Mouse (Mus musculus): ENCODE data around the gene Palm2. TPM values are rescaled to one million over a fixed set of nuclear protein-coding genes. Genes with fewer than 3 reads are reported as not detected.

Palm2 gene
- total RNA-seq, 2 experiments from 2014 or later = 48.6 to 57.0 TPM

GRCm38 (mm10) chr4:57612716-57613115 is 178.7 kb downstream of the Palm2 start:
- DNase-seq (ENCODE audit: low spot score in 2 of 2) = no peak

DNA sequence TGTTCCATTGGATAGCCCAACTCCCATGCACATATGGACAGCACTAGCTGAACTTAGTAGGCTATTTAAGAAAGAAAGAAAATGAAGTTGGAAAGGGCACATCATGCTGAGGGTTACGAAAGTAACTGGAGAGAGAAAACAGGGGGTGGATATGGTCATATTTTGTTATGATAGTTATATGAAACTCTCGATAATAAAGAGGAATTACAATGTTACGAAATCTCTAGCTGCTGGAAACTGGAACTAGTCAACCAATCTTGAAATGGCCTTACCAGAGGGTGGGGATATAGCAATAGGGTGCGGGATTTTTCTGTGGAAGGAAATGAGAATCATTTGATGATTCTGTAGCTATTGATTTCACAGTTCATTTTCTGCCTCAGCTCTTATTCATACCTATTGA is 180.6 kb downstream of the Palm2 start:
- no peak for DNase-seq (ENCODE audit: low spot score in 2 of 2)

GRCm38 (mm10) chr4:57618743-57619142 is 184.7 kb downstream of the Palm2 start:
- DNase-seq (ENCODE audit: low spot score in 2 of 2) = no peak

DNA sequence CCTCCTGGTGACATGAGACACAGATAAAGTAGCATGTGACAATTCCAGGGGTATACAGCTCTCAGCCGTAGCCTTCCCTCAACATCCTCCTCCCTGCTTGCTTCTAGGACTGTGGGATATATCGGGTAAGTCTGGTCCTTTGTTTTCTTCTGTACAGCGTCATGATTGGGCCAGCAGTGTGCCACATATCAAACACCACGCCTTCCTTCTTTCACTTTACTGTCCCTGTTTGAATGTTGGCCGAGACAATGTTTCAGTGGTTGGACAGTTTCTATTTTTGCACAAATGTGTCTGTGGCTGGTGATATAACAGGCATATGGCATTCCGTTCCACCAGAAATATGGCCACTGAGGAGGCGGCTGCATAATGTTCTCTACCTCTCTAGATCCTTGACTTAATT is 188.8 kb downstream of the Palm2 start:
- no peak for DNase-seq (ENCODE audit: low spot score in 2 of 2)

GRCm38 (mm10) chr4:57624819-57625218 is 190.8 kb downstream of the Palm2 start:
- DNase-seq (ENCODE audit: low spot score in 2 of 2) = no peak

GRCm38 (mm10) chr4:57625306-57625705 is 191.3 kb downstream of the Palm2 start:
- DNase-seq (ENCODE audit: low spot score in 2 of 2) = no peak

- no peak for DNase-seq (ENCODE audit: low spot score in 2 of 2)
Observed at GRCm38 (mm10) chr4:57625756-57626155, 191.7 kb downstream of the Palm2 start.

DNA sequence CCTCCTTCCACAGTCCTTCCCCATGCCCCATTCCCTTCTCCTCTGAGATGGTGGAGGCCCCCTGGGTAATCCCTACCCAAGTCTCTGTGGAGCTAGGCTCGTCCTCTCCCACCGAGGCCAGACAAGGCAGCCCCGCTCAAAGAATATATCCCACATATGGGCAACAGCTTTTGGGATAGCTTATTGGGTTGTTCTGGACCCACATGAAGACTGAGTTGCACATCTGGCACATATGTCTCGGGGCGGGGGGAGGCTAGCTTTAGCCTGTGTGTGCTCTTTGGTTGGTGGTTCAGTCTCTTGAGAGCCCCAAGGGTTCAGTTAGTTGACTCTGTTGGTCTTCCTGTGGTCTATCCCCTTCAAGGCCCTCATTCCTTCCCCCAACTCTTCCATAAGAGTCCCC is 192.9 kb downstream of the Palm2 start:
- DNase-seq (ENCODE audit: low spot score in 2 of 2) = no peak

DNA sequence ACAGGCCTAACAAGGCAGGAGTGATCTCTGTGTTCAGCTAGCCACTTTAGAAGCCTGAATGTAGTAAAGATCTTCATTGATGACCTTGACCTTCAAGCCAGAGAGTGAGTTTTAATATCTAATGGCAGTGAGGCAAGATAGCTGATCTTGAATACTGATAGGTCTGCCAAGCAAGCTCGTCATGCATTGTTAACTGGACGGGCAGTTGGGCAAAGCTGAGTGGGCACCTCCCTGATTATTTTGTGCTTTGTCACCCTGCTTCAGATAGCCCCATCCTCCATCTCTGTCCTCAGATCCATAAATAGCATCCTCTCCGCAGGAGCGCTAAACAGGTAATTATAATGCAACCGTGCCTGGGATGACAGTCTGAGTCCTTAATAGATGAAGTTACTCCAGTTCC is 198.3 kb downstream of the Palm2 start:
- no peak for DNase-seq (ENCODE audit: low spot score in 2 of 2)

DNA sequence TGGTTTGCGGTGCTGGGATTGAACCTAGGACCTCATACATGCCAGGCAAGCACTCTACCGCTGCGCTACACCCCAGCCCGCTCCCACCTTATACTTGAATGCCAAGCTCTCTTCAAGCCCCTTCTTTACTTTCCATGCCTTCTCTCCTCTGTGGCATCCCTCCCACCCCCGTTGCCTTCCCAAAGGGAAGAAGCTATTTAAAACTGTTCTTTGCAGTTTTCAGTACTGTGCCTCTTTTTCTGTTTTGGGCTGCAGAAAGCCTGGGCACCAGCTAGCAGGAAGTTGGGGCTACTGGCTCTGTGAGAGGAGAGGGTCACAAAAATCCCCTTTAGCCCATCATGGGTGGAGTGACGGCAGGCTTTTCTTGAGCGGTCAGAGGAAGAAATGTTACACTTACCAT is 199.0 kb downstream of the Palm2 start:
- DNase-seq (ENCODE audit: low spot score in 2 of 2) = no peak

GRCm38 (mm10) chr4:57634956-57635355 is 200.9 kb downstream of the Palm2 start:
- no peak for DNase-seq (ENCODE audit: low spot score in 2 of 2)

DNA sequence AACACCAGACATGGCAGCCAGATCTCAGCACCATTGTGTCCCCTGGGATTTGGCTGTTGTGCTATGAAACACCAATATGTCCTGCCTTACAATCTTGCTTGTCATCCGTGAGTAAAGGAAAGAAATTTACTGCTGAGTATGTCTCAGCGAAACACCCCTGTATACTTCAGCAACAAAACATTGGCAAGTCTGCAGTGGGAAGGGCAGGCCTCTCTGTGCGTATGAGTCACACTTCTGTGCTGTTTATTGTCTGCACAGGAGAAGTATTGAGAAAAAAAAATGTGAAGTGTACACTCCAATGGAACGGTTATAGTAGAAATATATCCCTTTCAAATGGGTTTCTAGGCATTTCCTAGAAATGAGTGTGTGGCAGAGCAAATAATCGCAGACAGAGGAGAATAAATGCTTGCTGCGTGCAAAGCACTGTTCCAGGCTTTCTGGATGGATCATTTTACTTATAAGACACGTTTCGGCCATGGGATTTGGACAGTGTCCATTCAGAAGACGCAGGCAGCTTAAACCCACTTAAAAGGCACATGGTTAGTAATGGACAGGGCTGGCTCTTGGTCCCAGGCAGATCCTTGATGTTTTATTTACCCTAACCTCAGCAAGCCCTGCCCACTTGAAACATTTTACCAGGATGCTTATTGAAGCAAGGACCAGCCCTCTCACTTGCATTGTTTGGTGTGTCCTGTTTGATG is 202.9 kb downstream of the Palm2 start:
- no peak for DNase-seq (ENCODE audit: low spot score in 2 of 2)

GRCm38 (mm10) chr4:57637636-57638386 is 203.8 kb downstream of the Palm2 start:
- DNase-seq (ENCODE audit: low spot score in 2 of 2) = peak; percentile 28 to 36

DNA sequence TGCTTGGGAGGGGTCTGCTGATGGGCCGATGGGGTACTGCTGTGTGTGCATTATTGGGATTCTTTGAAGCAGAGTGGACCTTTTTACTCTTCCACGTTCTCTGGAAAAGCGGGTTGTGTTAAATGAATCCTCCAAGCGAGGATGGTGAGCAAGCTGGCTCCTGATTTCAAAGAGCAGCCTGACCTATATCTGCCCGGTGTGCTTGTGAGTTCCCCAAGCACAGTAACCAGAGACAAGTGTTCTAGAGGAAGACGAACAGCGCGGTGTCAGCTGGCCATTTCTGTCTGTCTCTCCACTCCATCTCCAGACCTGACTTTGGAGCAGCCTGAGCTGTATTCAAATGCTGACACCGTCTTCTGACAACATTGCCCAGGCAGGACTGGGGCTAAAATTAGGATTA is 204.9 kb downstream of the Palm2 start:
- no peak for DNase-seq (ENCODE audit: low spot score in 2 of 2)

DNA sequence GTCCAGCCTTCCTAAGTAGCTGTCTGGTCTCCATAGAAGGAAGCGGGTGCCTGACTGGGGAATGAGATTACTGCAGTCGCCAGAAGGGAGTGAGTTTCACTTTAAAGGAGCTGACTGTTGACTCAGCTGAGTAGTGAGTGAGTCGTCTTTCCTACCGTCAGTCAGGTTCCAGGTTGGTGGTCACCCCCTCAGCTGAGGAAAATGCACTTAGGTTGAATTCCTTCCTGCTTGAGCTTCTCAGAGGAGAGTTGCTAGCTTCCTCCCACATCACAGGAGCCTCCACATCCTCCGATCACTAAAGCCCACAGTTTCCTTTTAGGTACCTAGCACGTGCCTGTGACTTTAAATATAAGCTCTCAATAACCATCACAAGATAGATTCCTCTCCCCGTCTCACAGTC is 206.2 kb downstream of the Palm2 start:
- DNase-seq (ENCODE audit: low spot score in 2 of 2) = no peak

DNA sequence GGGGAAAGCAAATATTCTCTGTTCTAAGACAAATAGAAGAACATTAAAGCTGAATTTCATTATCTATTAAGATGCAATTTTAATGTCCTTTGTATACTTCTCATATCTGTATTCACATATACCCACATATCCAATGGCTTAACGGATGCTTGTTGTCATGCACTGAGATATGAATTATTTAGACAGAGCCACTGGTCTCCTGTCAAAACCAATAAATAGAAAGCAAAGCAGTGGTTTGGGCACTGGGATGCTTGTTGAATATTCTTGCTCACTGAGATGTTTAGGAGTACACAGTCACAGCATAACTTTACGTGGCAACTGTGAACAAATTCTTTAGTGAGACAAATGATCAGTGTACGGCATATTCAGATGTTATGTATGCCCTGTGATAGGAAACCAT is 206.9 kb downstream of the Palm2 start:
- DNase-seq (ENCODE audit: low spot score in 2 of 2) = no peak

- no peak for DNase-seq (ENCODE audit: low spot score in 2 of 2)
Observed at GRCm38 (mm10) chr4:57650994-57651393, 216.9 kb downstream of the Palm2 start.

DNA sequence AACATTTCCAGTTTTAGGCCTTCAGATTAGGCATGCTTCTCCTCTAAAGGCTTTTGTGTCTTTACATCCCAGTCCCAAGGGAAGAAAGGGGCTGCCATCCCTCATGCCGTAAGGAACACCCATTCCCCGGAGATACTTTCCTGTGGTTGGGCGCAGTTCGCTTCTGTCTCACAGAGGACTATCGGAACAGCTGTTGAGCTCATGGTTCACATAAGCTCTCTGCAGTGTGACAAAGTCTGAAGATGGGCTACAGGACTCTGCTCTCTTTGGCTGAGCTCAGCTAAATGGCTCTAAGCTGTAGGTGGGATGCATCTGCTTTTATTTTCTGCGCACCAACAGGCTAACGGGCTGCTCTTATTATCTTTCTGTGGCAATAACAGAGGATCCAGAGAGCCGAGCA is 217.5 kb downstream of the Palm2 start:
- no peak for DNase-seq (ENCODE audit: low spot score in 2 of 2)

- no peak for DNase-seq (ENCODE audit: low spot score in 2 of 2)
Observed at GRCm38 (mm10) chr4:57652185-57652904, 218.3 kb downstream of the Palm2 start.

DNA sequence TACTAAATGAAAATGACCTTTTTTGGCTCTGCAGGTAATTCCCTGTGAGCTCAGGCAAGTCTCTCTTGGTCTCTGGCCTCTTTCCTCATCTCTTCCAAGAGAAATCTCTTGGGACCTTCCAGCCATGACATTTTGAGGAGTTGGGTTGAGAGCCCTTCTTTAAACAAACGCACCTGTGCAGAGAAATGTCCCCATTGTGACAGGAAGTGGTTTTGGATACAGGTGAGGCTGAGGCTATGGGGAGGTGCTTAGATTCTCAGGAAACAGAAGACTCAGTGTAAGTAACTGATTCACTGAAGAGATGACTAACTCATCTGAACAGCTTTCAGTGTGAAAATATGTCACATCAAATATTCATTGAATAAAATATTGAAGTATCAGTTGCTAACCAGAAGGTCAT is 221.9 kb downstream of the Palm2 start:
- no peak for DNase-seq (ENCODE audit: low spot score in 2 of 2)

- DNase-seq (ENCODE audit: low spot score in 2 of 2) = peak; percentile 41 to 73
Observed at GRCm38 (mm10) chr4:57656388-57656787, 222.3 kb downstream of the Palm2 start.

DNA sequence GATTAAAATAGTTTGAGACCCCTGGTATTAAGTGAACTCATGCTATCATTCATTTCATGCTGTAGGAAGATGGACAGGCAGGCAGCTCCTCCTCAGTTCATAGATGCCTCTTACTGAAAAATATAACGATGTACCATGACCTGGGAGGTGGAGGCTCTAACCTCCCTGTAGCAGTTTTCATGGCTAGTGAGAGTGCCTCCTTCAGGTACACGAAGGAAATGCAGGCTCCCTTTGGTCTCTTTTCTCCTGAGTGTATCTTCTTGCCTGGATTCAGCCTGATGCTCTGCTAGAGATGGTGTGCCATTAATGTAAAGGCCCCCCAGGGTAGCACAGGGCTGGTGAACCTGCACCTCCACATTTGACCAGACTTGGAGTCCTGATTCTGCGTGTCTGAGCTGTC is 222.8 kb downstream of the Palm2 start:
- DNase-seq (ENCODE audit: low spot score in 2 of 2) = no peak

Measured in layer of hippocampus, postnatal 14 days (tissue).